Mouse (Mus musculus): Measurements from ENCODE around the gene Gprin1.
"Not testable (repeated sequence)": the region's sequence is repeated elsewhere in the genome, so short reads cannot be mapped to it uniquely, and the experiment has no call there.

Gprin1 gene

DNA sequence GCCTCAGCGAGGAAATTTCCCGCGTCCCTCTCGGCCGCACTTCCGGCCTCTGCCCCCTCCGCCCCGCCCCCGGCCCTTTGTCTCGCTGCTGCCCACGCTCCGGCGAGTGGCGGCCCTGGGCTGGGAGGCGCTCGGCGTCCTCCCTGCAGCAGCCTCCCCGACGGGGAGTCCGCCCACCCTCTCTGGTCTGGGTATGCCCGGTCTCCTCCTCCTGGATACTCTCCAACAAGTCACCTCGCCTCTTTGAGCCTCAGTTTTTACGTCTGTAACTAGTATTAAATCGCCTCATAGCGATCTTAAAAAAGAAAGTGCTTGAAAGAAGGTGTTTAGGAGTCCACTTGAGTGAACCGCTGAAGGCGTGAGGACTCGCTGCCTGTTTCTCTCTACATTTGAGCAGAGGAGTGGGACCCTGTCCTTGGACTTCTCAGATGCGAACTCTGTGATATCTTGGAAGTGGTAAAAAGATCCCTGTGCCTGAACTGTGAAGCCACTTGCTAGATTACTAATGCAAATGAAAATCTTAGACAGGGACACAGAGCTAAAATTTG, at the start of gene Gprin1:
Gprin1 (minus strand) TSS at position 11 of the 548 bp plus-strand sequence.
- DNase-seq = no peak

GRCm38 (mm10) chr13:54798740-54799139, 49.1 kb upstream of the Gprin1 start:
- peak; percentile 85 for DNase-seq

- DNase-seq = no peak
These were observed 48.4 kb upstream of the Gprin1 start for GRCm38 (mm10) chr13:54797861-54798643.

DNA sequence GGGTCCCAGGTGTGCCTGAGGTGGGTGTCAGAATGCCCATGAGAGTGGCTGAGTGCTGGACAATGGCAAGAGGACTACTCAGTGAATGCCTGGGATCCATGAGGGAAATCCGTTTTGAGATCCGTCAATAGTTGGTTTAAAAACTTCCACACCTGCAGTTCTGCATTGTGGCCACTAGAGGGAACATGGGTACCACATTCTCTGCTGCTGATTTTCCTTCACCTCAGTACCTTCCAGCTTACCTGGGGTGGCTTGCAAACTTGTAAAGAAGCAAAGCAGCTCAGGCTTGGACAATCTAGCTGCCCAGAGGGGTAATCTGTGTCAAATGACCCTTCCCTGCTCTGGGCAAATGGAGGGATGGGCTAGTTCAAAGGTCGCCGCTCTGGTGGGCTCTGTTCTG, 47.7 kb upstream of the Gprin1 start:
- DNase-seq = no peak

GRCm38 (mm10) chr13:54794843-54795242, 45.2 kb upstream of the Gprin1 start:
- DNase-seq = no peak

- peak; percentile 68 for DNase-seq
These were observed 44.4 kb upstream of the Gprin1 start for GRCm38 (mm10) chr13:54794002-54794577.

DNA sequence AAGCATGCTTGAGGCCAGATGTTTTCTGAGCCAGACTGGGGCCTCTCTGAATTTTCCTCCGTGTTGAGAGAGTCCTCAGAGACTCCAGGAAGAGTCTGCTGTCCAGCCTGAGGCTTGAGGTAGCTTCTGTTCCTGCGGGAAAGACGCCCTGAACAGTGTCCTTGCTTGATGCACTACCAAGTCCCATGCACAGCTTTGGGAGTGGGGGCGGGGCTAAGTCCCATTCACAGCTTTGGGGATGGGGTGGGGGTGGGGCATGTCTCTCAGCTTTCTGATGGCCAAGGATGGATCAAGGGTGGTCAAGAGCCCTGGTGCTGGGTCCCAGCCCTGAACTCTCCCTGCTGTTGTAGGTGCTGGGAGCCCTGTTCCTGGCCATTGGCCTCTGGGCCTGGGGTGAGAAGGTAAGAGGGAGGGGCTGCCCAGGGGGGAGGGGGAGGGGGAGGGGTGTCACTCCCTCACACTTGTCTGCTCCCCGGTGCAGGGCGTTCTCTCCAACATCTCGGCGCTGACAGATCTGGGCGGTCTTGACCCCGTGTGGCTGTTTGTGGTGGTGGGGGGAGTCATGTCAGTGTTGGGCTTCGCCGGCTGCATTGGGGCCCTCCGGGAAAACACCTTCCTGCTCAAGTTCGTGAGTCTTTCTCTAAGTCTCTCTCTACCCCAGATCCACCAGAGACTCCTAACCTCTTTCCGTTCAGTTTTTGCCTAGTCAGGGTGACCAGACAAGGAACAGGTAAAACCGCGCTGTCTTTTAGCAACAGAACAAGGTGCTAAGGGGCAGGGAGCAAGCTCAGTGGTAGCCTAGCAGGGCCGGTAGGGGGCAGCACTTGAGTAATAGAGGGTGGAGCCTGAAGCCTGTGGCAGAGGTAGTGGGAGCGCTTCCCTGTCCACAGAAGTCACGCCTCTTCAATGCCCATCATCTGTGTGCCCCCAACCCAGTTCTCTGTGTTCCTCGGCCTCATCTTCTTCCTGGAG, 42.9 kb upstream of the Gprin1 start:
- DNase-seq = no peak

DNA sequence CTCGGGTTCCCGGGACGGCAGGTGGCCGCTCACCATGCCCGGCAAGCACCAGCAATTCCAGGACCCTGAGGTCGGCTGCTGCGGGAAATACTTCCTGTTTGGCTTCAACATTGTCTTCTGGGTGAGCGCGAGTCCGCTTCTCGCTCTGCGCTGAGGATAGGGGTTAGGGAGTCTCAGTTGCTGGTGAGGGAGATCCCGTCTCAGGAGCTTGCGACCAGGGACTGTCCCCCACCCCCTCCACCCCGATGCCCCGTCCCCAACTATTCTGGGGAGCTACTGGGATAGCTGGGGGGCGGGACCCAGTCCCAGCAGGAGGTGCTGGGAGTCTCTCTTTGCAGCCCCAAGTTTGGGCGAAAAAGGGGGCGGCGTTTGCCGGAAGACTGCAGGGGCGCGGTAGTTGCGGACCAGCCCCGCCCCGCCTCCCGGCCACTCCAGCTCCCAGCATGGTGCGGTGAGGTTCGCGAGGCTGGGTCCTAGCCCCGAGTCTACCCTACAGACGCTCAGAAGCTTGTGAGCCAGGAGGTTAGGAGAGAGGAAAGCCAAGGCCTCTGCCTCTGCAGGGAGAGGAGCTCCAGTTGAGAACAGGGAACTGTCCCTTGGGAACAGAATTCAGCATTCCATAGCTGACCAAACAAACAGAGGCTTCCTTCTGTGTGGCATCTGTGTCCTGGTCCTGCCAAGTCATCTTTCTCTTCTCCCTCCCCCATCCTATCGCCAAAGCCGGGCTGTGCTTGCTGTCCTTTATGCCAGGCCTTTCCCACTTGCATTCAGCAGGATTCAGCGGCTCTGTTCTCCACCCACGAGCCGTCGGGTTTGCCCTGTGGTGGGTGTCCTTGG, 40.1 kb upstream of the Gprin1 start:
- peak; percentile 71 for DNase-seq

DNA sequence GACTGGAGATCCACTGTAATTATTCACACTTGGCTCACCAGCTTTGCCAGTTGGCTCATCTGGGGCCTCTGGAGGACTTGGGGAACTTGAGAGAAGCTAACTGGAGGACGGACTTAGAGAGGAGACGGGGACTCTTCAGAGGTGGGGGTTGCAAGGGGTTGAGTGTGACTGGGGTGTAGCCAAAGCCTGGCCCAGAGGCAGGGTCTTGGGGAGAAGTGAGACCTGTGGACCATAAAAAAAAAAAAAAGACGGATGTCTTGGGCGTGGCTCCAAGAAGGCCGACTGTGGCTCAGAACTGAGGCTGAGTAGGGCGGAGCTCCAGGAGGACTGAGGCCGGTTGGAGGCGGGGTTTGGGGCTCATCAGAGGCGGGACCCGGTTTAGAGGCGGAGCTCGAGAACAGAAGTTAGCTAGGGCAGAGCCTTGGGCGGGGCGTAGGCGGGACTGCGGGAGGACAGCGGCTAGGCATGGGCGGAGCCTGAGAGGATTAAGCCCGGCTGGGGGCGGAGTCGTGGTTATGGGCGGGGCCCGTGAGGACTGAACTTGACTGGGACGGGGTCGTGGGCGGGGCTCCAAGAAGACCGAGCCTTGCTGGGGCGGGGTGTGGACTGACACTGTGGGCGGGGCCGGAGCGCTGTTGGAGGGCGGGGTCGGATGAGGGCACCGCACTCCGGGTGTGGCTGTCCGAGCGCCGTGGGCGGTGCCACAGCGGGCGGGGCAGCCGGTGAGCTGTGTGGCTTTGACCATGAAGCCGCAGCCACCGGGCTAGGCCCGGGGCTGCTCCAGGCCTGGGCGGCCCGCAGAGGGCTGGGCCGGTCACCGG, 39.3 kb upstream of the Gprin1 start, which contains the start of gene Tspan17:
Tspan17 (plus strand) TSS at position 638 of the 821 bp plus-strand sequence.
- DNase-seq = peak; percentile 99

GRCm38 (mm10) chr13:54787591-54787990, 37.9 kb upstream of the Gprin1 start:
- DNase-seq = not testable (repeated sequence)

- DNase-seq = no peak
These were observed 34.0 kb upstream of the Gprin1 start, which contains the start of gene Eif4e1b for GRCm38 (mm10) chr13:54783698-54784097. TSS of gene Eif4e1b (plus strand) at chr13:54783998.

- no peak for DNase-seq
These were observed 33.6 kb upstream of the Gprin1 start for GRCm38 (mm10) chr13:54783235-54783634.

DNA sequence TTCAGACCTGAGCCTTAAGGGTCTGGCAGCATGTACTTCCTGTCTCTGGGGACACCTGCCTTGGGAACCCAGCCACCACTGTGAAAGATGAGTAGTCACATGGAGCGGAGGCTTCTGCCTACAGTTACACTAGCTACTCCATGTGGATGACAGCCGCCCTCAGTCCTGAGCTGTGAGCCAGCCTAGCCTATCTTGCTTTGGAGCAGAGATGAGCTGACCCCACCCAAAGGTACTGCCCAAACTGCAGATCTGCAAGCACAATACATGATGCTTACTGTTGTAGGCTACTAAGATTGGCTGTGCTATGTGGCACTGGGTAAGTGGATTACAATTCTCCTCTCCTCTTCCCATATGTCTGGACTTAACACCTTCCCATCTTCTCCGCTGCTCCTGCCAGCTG, 31.4 kb upstream of the Gprin1 start:
- peak; percentile 29 for DNase-seq

DNA sequence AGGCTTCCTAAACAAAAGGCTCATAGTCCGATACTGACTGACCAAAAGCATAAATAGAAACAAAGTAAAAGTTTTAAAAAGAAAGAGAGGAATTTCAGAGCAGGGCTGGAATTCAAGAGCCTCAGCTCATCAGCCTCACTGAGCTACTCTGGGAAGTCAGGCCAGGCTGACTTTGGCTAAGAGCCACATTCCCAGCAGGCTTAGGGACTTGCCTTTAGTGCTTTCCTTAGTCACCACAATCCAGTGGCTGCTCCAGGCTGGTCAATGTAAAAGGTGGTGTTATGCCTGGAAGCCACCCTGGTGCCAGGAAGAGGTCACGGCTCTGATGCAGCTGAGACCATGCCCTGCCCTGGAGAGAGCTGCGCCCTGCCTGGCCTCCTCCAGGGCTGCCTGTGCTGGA, 30.9 kb upstream of the Gprin1 start:
- peak; percentile 70 for DNase-seq

DNA sequence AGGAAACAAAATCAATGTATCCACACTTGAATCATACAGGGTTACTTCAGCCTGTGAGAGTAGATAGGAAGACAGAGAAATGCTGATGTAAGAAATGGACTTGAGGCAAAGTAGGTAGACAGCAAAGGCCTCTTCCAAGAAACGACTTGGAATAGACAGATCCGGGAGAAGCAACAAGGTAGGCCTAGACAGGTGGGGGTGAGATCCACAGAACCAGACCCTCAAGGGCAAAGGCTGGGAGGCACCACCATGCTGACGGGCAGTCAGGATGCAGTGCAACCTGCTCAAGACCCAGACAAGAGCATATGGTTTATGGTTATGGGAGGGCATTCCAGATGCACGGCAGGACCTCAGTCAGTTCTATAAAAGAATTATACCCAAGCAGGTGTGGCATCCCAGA, 17.3 kb upstream of the Gprin1 start:
- DNase-seq = no peak

DNA sequence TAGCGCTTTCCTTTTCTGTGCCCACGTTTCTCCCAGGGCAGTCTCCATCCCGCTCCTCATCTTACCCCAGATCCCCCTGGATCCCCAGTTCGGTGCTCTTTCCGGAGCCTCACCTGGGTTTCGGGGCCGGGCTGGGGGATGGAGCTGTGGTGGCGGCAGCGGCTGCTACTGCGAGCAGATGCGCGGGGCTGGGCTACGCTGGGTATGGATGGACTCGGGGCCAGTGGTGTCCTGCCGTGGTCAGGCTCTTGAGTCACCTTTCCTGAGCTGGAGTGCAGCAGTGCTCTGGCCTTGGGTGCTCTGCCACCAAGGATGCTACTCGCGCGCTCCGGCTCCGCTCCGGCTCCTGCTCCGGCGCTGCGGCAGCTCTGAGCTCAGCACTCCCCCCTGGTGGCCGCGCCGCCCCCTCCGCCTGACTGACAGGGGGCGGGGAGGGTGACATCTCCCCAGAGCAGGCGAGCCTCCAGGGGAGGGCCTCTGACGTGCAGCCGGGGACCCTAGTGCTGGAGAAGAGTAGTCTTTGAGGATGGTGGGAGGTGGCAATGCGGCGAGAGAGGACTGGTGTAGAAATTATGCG, 16.6 kb upstream of the Gprin1 start, which contains the start of gene Sncb:
Sncb (minus strand) TSS at position 404 of the 577 bp plus-strand sequence.
- DNase-seq = peak; percentile 80

DNA sequence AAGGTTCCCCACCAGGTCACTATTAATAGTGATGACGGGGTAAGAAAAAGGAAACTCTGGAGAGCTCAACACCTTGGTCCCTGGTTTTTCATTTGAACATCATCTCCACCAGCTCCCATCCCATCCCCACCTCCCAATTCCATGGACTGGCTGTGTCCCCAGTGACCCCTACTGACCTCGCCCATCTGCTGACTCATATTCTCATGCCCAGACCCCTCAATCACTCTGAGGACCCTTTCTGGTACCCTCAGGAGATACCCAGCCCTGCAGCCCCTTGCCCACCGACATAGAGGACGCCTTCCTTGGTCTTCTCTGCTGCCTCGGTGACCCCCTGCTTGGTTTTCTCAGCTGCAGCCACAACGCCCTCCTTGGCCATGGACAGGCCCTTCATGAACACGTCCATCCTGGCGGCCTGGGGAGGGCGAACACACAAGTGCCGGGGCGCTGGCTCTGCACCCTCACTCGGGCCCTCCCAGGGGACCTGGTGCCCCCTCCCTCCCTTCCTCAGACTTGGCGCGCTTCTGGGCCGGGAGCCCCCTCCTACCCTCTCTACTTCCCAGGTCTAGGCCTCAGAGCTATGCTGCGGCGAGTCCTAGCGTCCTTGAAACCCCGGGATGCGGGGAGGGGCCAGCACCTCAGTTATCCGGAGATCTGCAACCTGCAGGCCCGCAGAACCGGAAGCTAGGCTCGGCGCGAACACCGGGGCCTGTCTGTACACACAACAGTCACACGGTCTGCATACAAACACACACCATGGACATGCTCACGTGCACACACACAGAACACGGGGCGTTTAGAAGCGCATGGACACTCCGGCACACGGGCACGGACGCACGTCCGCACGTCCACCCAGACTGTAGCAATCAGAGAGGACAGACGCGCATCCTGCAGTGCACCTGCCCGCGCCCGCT, 15.9 kb upstream of the Gprin1 start:
- no peak for DNase-seq

DNA sequence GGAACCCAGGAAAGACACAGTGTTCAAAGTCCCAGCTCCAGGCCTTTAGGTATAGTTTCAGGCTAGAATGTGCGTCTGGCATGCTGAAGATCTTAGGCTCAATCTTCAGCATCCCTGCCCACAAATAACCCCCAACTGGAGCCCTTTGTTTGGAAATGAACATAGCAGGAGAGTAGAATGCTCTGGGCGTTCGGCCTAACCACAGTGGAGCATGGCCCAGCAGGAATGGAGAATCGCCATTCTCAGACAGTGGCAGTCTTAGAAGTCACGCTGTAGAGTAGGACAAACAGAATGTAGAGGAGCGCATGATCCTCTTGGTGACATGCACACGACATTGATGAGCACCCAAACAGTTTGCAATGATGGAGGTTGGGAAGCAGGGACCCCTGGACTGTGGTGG, 11.2 kb upstream of the Gprin1 start:
- no peak for DNase-seq

DNA sequence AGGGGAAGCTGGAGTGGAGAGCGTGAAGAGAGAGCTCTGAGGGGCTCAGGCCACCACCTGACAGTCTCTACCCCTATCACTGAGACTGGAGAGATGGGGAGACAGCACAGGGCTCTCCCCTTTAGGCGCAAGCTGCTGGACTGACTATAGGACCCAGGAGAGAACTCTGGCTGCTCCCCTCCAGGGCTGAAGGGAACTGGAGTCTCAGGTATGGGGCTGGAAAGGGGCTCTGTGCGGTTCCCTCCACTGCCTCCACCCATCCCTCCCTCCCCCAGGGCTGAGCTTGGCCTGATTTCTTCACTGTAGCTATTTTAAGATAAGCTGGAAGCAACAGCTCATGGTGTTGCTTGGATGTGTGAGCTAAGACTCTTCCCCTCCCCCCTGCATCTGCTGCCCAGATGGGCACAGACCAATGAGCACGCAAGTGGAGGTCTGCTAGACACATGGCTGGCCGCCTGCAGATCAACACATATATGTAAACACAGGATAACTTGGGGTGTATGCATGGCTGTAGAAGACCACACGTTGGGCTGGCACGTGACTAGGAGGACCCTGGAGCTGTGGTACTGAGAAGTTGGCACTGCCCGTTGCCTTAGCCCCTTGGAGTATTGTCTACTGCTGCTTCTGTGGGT, 10.6 kb upstream of the Gprin1 start:
- DNase-seq = peak; percentile 95
